Mouse (Mus musculus) kidney, adult 8-10 months (tissue): ENCODE data around the gene Slc44a4.
A peak's percentile ranks its signal among the peaks of the same experiment; 100 is the strongest.
"Not testable (repeated sequence)": the region's sequence is repeated elsewhere in the genome, so short reads cannot be mapped to it uniquely, and the experiment has no call there.

ENCODE experiments used
- DNase-seq, 2 experiments: peaks; one replicate each; pipeline ENCODE4 v3.0.0; 2022

Slc44a4 gene

GRCm38 (mm10) chr17:34944362-34944761, 30.1 kb downstream of the Slc44a4 start:
- DNase-seq: peak; percentile 70 to 73

- peak; percentile 73 to 80 for DNase-seq
Observed at GRCm38 (mm10) chr17:34946486-34947140, 32.3 kb downstream of the Slc44a4 start.

- DNase-seq: peak; percentile 65 to 76
Observed at GRCm38 (mm10) chr17:34947606-34948005, 33.3 kb downstream of the Slc44a4 start.

- DNase-seq: not testable (repeated sequence)
Observed at GRCm38 (mm10) chr17:34948721-34949552, 34.7 kb downstream of the Slc44a4 start.

- DNase-seq: no peak
Observed at GRCm38 (mm10) chr17:34949553-34949969, 35.3 kb downstream of the Slc44a4 start.

GRCm38 (mm10) chr17:34950514-34951455, 36.5 kb downstream of the Slc44a4 start:
- no peak for DNase-seq

- DNase-seq: no peak
Observed at GRCm38 (mm10) chr17:34951636-34952377, 37.5 kb downstream of the Slc44a4 start.

- peak; percentile 69 to 74 for DNase-seq
Observed at GRCm38 (mm10) chr17:34952378-34953040, 38.2 kb downstream of the Slc44a4 start.

- DNase-seq: no peak
Observed at GRCm38 (mm10) chr17:34953258-34953657, 39.0 kb downstream of the Slc44a4 start.

GRCm38 (mm10) chr17:34953904-34954303, 39.6 kb downstream of the Slc44a4 start:
- DNase-seq: peak in 1 of 2 experiments; percentile 67

GRCm38 (mm10) chr17:34954831-34955230, 40.6 kb downstream of the Slc44a4 start:
- no peak for DNase-seq

GRCm38 (mm10) chr17:34955884-34956283, 41.6 kb downstream of the Slc44a4 start:
- no peak for DNase-seq

- no peak for DNase-seq
Observed at GRCm38 (mm10) chr17:34956340-34956739, 42.1 kb downstream of the Slc44a4 start.

- not testable (repeated sequence) for DNase-seq
Observed at GRCm38 (mm10) chr17:34957291-34957690, 43.0 kb downstream of the Slc44a4 start.

- DNase-seq: not testable (repeated sequence)
Observed at GRCm38 (mm10) chr17:34957966-34958365, 43.7 kb downstream of the Slc44a4 start.

GRCm38 (mm10) chr17:34958734-34959129, 44.5 kb downstream of the Slc44a4 start:
- DNase-seq: not testable (repeated sequence)

GRCm38 (mm10) chr17:34959130-34959778, 45.0 kb downstream of the Slc44a4 start, which contains the start of gene Hspa1b:
Gene Hspa1b, minus strand, starts transcription at chr17:34959238.
- DNase-seq: peak; percentile 88 to 92

GRCm38 (mm10) chr17:34959881-34960515, 45.7 kb downstream of the Slc44a4 start:
- DNase-seq: peak; percentile 65 to 74

GRCm38 (mm10) chr17:34960702-34961493, 46.6 kb downstream of the Slc44a4 start:
- no peak for DNase-seq
